ENCODE assay signal across 11 mouse cellular contexts in genomic region chr5:137775587-137776290, GRCm38 (mm10). TPM values are rescaled to one million over a fixed set of nuclear protein-coding genes. Genes with fewer than 3 reads are reported as not detected.
DNase-seq lines count a peak whose midpoint lies in the region; ATAC-seq and TF ChIP-seq lines count a peak whose summit lies in the region.
"Had no signal": no experiment of that assay in that cellular context is flagged by ENCODE, and none has a peak within 500 bp of the region (broad histone marks: within the 10 kb centered on the region; RNA-seq: fewer than 3 reads in every experiment).

No protein-coding gene starts in this region.

- no peak for ATAC-seq in embryonic facial prominence, embryonic 12.5 days (ENCODE audit: insufficient number of reproducible peaks, insufficient read depth, low FRiP score, low TSS enrichment)
- ATAC-seq in intestine, embryonic 14.5 days (replicated peaks; ENCODE audit: low FRiP score, low TSS enrichment, low read depth): no peak
- ATAC-seq in intestine, postnatal 0 days: no peak
- no peak for ATAC-seq in lung, postnatal 0 days
- no peak for ATAC-seq in stomach, embryonic 14.5 days (ENCODE audit: insufficient number of reproducible peaks, insufficient read depth, low FRiP score, low read depth)

- no peak overlapping the region for H3K27ac ChIP-seq in embryonic facial prominence, embryonic 12.5 days
- no peak overlapping the region for H3K27ac ChIP-seq in embryonic facial prominence, embryonic 10.5 days (replicated peaks)
- H3K27ac ChIP-seq in intestine, embryonic 14.5 days (ENCODE audit: low read depth): 0 out of 2 replicates have a peak overlapping the region, but pooled peaks have one; percentile 33
- no peak overlapping the region; the same call in 1 of the 2 replicates for H3K27ac ChIP-seq in intestine, postnatal 0 days (ENCODE audit: low read depth, low read length)
- H3K27ac ChIP-seq in lung, postnatal 0 days (ENCODE audit: low read length): 0 out of 2 replicates have a peak overlapping the region, but pooled peaks have one; percentile 26
- H3K27ac ChIP-seq in stomach, embryonic 14.5 days (ENCODE audit: low read length): peak overlapping the region; percentile 40; the same call in 1 of the 2 replicates
- H3K27ac ChIP-seq: layer of hippocampus, adult 2 months; neural tube, embryonic 15.5 days had no signal

- no peak for DNase-seq in embryonic facial prominence, embryonic 10.5 days (ENCODE audit: low spot score)
- DNase-seq in intestine, embryonic 14.5 days (ENCODE audit: low spot score): no peak
- no peak for DNase-seq in lung, postnatal 0 days (ENCODE audit: low spot score)
- DNase-seq in lung, postnatal 36 days: no peak
- no peak for DNase-seq in left cerebral cortex, postnatal 4 days
- DNase-seq: heart, adult 18-20 months had no signal

- TF ChIP-seq EP300 in lung, postnatal 0 days (IDR thresholded peaks at IDR 0.05): no peak

- 0 out of 2 replicates have a peak overlapping the region, but pooled peaks have one; percentile 7 for H3K9ac ChIP-seq in embryonic facial prominence, embryonic 12.5 days
- no peak overlapping the region for H3K9ac ChIP-seq in intestine, embryonic 14.5 days (ENCODE audit: low read length)
- H3K9ac ChIP-seq in intestine, postnatal 0 days (ENCODE audit: low read depth, low read length): no peak overlapping the region
- no peak overlapping the region for H3K9ac ChIP-seq in lung, postnatal 0 days (replicated peaks; ENCODE audit: low read depth)
- H3K9ac ChIP-seq in stomach, embryonic 14.5 days (replicated peaks; ENCODE audit: low read depth, low read length): no peak overlapping the region
- H3K9ac ChIP-seq: neural tube, embryonic 15.5 days had no signal

- H3K4me3 ChIP-seq in embryonic facial prominence, embryonic 12.5 days: no peak overlapping the region
- no peak overlapping the region for H3K4me3 ChIP-seq in embryonic facial prominence, embryonic 10.5 days
- no peak overlapping the region for H3K4me3 ChIP-seq in intestine, embryonic 14.5 days (ENCODE audit: low read depth, low read length)
- H3K4me3 ChIP-seq in intestine, postnatal 0 days (ENCODE audit: low read depth, low read length): no peak overlapping the region
- no peak overlapping the region for H3K4me3 ChIP-seq in lung, postnatal 0 days (ENCODE audit: low read depth, low read length)
- no peak overlapping the region for H3K4me3 ChIP-seq in stomach, embryonic 14.5 days (ENCODE audit: low read depth, low read length)
- H3K4me3 ChIP-seq: layer of hippocampus, adult 2 months; neural tube, embryonic 15.5 days had no signal

- H3K9me3 ChIP-seq in embryonic facial prominence, embryonic 12.5 days: no peaks in the 10 kb centered on the region
- H3K9me3 ChIP-seq in embryonic facial prominence, embryonic 10.5 days: no peaks in the 10 kb centered on the region
- H3K9me3 ChIP-seq in intestine, embryonic 14.5 days (ENCODE audit: control insufficient read depth, low read length): no peaks in the 10 kb centered on the region
- no peaks in the 10 kb centered on the region for H3K9me3 ChIP-seq in intestine, postnatal 0 days (ENCODE audit: control insufficient read depth)
- no peaks in the 10 kb centered on the region for H3K9me3 ChIP-seq in lung, postnatal 0 days (ENCODE audit: low read length)
- H3K9me3 ChIP-seq in stomach, embryonic 14.5 days (ENCODE audit: control insufficient read depth, low read depth, low read length): no peaks in the 10 kb centered on the region
- H3K9me3 ChIP-seq: neural tube, embryonic 15.5 days had no signal

- 86% methylated on average over 2 of the region's 2 CpGs for WGBS in embryonic facial prominence, embryonic 12.5 days
- 85% methylated on average over 2 of the region's 2 CpGs for WGBS in embryonic facial prominence, embryonic 10.5 days
- 83% methylated on average over 2 of the region's 2 CpGs for WGBS in intestine, embryonic 14.5 days
- WGBS in intestine, postnatal 0 days: 90% methylated on average over 2 of the region's 2 CpGs
- WGBS in lung, postnatal 0 days: 94% methylated on average over 2 of the region's 2 CpGs
- 87% methylated on average over 2 of the region's 2 CpGs for WGBS in stomach, embryonic 14.5 days

- TF ChIP-seq CTCF in intestine, postnatal 0 days (IDR thresholded peaks at IDR 0.05; ENCODE audit: low read depth): no peak
- no peak for TF ChIP-seq CTCF in lung, postnatal 0 days (IDR thresholded peaks at IDR 0.05)

- H3K36me3 ChIP-seq in embryonic facial prominence, embryonic 12.5 days: peaks cover 7% of the 10 kb centered on the region; the same call in 1 of the 2 replicates
- H3K36me3 ChIP-seq in embryonic facial prominence, embryonic 10.5 days (replicated peaks): peaks cover 8% of the 10 kb centered on the region
- peaks cover 8% of the 10 kb centered on the region for H3K36me3 ChIP-seq in intestine, embryonic 14.5 days (ENCODE audit: control insufficient read depth, insufficient read depth, low read length)
- H3K36me3 ChIP-seq in intestine, postnatal 0 days (ENCODE audit: control insufficient read depth, insufficient read depth): 0 out of 2 replicates have a peak, but pooled peaks cover 3% of the 10 kb centered on the region
- H3K36me3 ChIP-seq in lung, postnatal 0 days (ENCODE audit: insufficient read depth, low read length): peaks cover 7% of the 10 kb centered on the region; the same call in 1 of the 2 replicates
- H3K36me3 ChIP-seq in stomach, embryonic 14.5 days (ENCODE audit: control insufficient read depth, insufficient read depth, low read length): peaks cover 3% of the 10 kb centered on the region; the same call in 1 of the 2 replicates

- H3K27me3 ChIP-seq in embryonic facial prominence, embryonic 12.5 days: no peaks in the 10 kb centered on the region
- no peaks in the 10 kb centered on the region for H3K27me3 ChIP-seq in embryonic facial prominence, embryonic 10.5 days (replicated peaks; ENCODE audit: low read depth, poor library complexity, severe bottlenecking)
- no peaks in the 10 kb centered on the region for H3K27me3 ChIP-seq in intestine, embryonic 14.5 days (replicated peaks; ENCODE audit: control insufficient read depth, insufficient read depth, low read length)
- H3K27me3 ChIP-seq in intestine, postnatal 0 days (replicated peaks; ENCODE audit: control insufficient read depth, insufficient read depth, low read length): no peaks in the 10 kb centered on the region
- no peaks in the 10 kb centered on the region for H3K27me3 ChIP-seq in lung, postnatal 0 days (replicated peaks; ENCODE audit: insufficient read depth, low read length)
- H3K27me3 ChIP-seq in stomach, embryonic 14.5 days (ENCODE audit: control insufficient read depth, insufficient read depth, low read length): no peaks in the 10 kb centered on the region
- H3K27me3 ChIP-seq: neural tube, embryonic 15.5 days had no signal

- intact Hi-C loops in left cerebral cortex, postnatal 4 days (cut with DNase I): no loop called here

- H3K4me1 ChIP-seq in embryonic facial prominence, embryonic 12.5 days: peaks cover 23% of the 10 kb centered on the region
- peaks cover 28% of the 10 kb centered on the region for H3K4me1 ChIP-seq in embryonic facial prominence, embryonic 10.5 days
- H3K4me1 ChIP-seq in intestine, embryonic 14.5 days (replicated peaks; ENCODE audit: control insufficient read depth, insufficient read depth, low read length): peaks cover 15% of the 10 kb centered on the region
- H3K4me1 ChIP-seq in intestine, postnatal 0 days (replicated peaks; ENCODE audit: control insufficient read depth, insufficient read depth, low read length): peaks cover 4% of the 10 kb centered on the region
- H3K4me1 ChIP-seq in lung, postnatal 0 days (ENCODE audit: insufficient read depth, low read depth, low read length): peaks cover 8% of the 10 kb centered on the region; the same call in 1 of the 2 replicates
- peaks cover 10% of the 10 kb centered on the region for H3K4me1 ChIP-seq in stomach, embryonic 14.5 days (ENCODE audit: control insufficient read depth, insufficient read depth, low read length)

- H3K4me2 ChIP-seq in embryonic facial prominence, embryonic 12.5 days (replicated peaks): no peak overlapping the region
- H3K4me2 ChIP-seq in intestine, embryonic 14.5 days (ENCODE audit: low read length): no peak overlapping the region
- H3K4me2 ChIP-seq in intestine, postnatal 0 days (replicated peaks; ENCODE audit: low read depth): no peak overlapping the region
- H3K4me2 ChIP-seq in lung, postnatal 0 days (replicated peaks; ENCODE audit: low read depth, low read length): no peak overlapping the region
- no peak overlapping the region for H3K4me2 ChIP-seq in stomach, embryonic 14.5 days (replicated peaks; ENCODE audit: low read depth, low read length)
- H3K4me2 ChIP-seq: neural tube, embryonic 15.5 days had no signal

RNA-seq across cellular contexts. Expression of gene Ppp1r35, which starts 2.9 kb away (rescaled TPM):
- polyA plus RNA-seq in embryonic facial prominence, embryonic 12.5 days (2016; fragmentation: Nextera tagmentation; extraction: Ambion mirVana): 51.3 and 51.9 TPM in 2 replicates
- polyA plus RNA-seq in embryonic facial prominence, embryonic 10.5 days (2016; fragmentation: Nextera tagmentation; extraction: Ambion mirVana): 47.9 and 49.1 TPM in 2 replicates
- 25.5 and 35.4 TPM in 2 replicates for polyA plus RNA-seq in intestine, embryonic 14.5 days (2014; fragmentation: Nextera tagmentation; extraction: Ambion mirVana)
- 29.0 and 30.8 TPM in 2 replicates for polyA plus RNA-seq in intestine, postnatal 0 days (2015; fragmentation: Nextera tagmentation; extraction: Ambion mirVana)
- 28.8 and 29.8 TPM in 2 replicates for polyA plus RNA-seq in lung, postnatal 0 days (2015; fragmentation: Nextera tagmentation; extraction: Ambion mirVana)
- polyA plus RNA-seq in stomach, embryonic 14.5 days (2014; fragmentation: Nextera tagmentation; extraction: Ambion mirVana): 32.7 and 38.1 TPM in 2 replicates
- total RNA-seq in left cerebral cortex, postnatal 4 days (2021): 10 to 100 TPM; 28.4 to 38.6 TPM

RNA-seq across cellular contexts. Expression of gene Mepce, which starts 11.7 kb away (rescaled TPM):
- polyA plus RNA-seq in embryonic facial prominence, embryonic 12.5 days (2016; fragmentation: Nextera tagmentation; extraction: Ambion mirVana): 14.5 and 15.8 TPM in 2 replicates
- 9.1 and 11.5 TPM in 2 replicates for polyA plus RNA-seq in embryonic facial prominence, embryonic 10.5 days (2016; fragmentation: Nextera tagmentation; extraction: Ambion mirVana)
- 12.1 and 15.4 TPM in 2 replicates for polyA plus RNA-seq in intestine, embryonic 14.5 days (2014; fragmentation: Nextera tagmentation; extraction: Ambion mirVana)
- 10.3 and 10.8 TPM in 2 replicates for polyA plus RNA-seq in intestine, postnatal 0 days (2015; fragmentation: Nextera tagmentation; extraction: Ambion mirVana)
- polyA plus RNA-seq in lung, postnatal 0 days (2015; fragmentation: Nextera tagmentation; extraction: Ambion mirVana): 12.2 and 13.7 TPM in 2 replicates
- polyA plus RNA-seq in stomach, embryonic 14.5 days (2014; fragmentation: Nextera tagmentation; extraction: Ambion mirVana): 13.6 and 17.6 TPM in 2 replicates
- total RNA-seq in left cerebral cortex, postnatal 4 days (2021): 10 to 100 TPM; 32.9 to 35.2 TPM

RNA-seq across cellular contexts. Expression of gene Zcwpw1, which starts 11.9 kb away (rescaled TPM):
- 38.2 and 39.3 TPM in 2 replicates for polyA plus RNA-seq in embryonic facial prominence, embryonic 12.5 days (2016; fragmentation: Nextera tagmentation; extraction: Ambion mirVana)
- polyA plus RNA-seq in embryonic facial prominence, embryonic 10.5 days (2016; fragmentation: Nextera tagmentation; extraction: Ambion mirVana): 14.5 and 17.5 TPM in 2 replicates
- 14.4 and 17.9 TPM in 2 replicates for polyA plus RNA-seq in intestine, embryonic 14.5 days (2014; fragmentation: Nextera tagmentation; extraction: Ambion mirVana)
- polyA plus RNA-seq in intestine, postnatal 0 days (2015; fragmentation: Nextera tagmentation; extraction: Ambion mirVana): 3.3 and 3.5 TPM in 2 replicates
- polyA plus RNA-seq in lung, postnatal 0 days (2015; fragmentation: Nextera tagmentation; extraction: Ambion mirVana): 2.4 and 4.3 TPM in 2 replicates
- polyA plus RNA-seq in stomach, embryonic 14.5 days (2014; fragmentation: Nextera tagmentation; extraction: Ambion mirVana): 22.3 and 23.3 TPM in 2 replicates
- 1 to 10 TPM; 5.4 to 6.1 TPM for total RNA-seq in left cerebral cortex, postnatal 4 days (2021)

RNA-seq across cellular contexts. Expression of gene Tsc22d4, which starts 30.2 kb away (rescaled TPM):
- polyA plus RNA-seq in embryonic facial prominence, embryonic 12.5 days (2016; fragmentation: Nextera tagmentation; extraction: Ambion mirVana): 129 and 133 TPM in 2 replicates
- 89.8 and 94.3 TPM in 2 replicates for polyA plus RNA-seq in embryonic facial prominence, embryonic 10.5 days (2016; fragmentation: Nextera tagmentation; extraction: Ambion mirVana)
- 121 and 125 TPM in 2 replicates for polyA plus RNA-seq in intestine, embryonic 14.5 days (2014; fragmentation: Nextera tagmentation; extraction: Ambion mirVana)
- polyA plus RNA-seq in intestine, postnatal 0 days (2015; fragmentation: Nextera tagmentation; extraction: Ambion mirVana): 111 and 119 TPM in 2 replicates
- polyA plus RNA-seq in lung, postnatal 0 days (2015; fragmentation: Nextera tagmentation; extraction: Ambion mirVana): 119 and 129 TPM in 2 replicates
- 118 and 132 TPM in 2 replicates for polyA plus RNA-seq in stomach, embryonic 14.5 days (2014; fragmentation: Nextera tagmentation; extraction: Ambion mirVana)
- total RNA-seq in left cerebral cortex, postnatal 4 days (2021): 10 to 100 TPM; 61.6 to 71.9 TPM

RNA-seq across cellular contexts. Expression of gene Nyap1, which starts 34.3 kb away (rescaled TPM):
- polyA plus RNA-seq in embryonic facial prominence, embryonic 12.5 days (2016; fragmentation: Nextera tagmentation; extraction: Ambion mirVana): 3.7 and 4.6 TPM in 2 replicates
- 3.0 and 3.6 TPM in 2 replicates for polyA plus RNA-seq in embryonic facial prominence, embryonic 10.5 days (2016; fragmentation: Nextera tagmentation; extraction: Ambion mirVana)
- 1.5 and 1.9 TPM in 2 replicates for polyA plus RNA-seq in intestine, embryonic 14.5 days (2014; fragmentation: Nextera tagmentation; extraction: Ambion mirVana)
- polyA plus RNA-seq in intestine, postnatal 0 days (2015; fragmentation: Nextera tagmentation; extraction: Ambion mirVana): 1.6 and 2.0 TPM in 2 replicates
- 0.51 and 0.65 TPM in 2 replicates for polyA plus RNA-seq in lung, postnatal 0 days (2015; fragmentation: Nextera tagmentation; extraction: Ambion mirVana)
- 1.0 and 1.4 TPM in 2 replicates for polyA plus RNA-seq in stomach, embryonic 14.5 days (2014; fragmentation: Nextera tagmentation; extraction: Ambion mirVana)
- 100 to 1,000 TPM; 195 to 197 TPM for total RNA-seq in left cerebral cortex, postnatal 4 days (2021)

Comparison
In these comparisons a context has a peak if more than half of its experiments do, and no peak if none do; other contexts are left out.
1. H3K27ac ChIP-seq: peak in intestine, embryonic 14.5 days (single experiment), lung, postnatal 0 days (single experiment) and stomach, embryonic 14.5 days (single experiment); none in embryonic facial prominence, embryonic 12.5 days (single experiment), embryonic facial prominence, embryonic 10.5 days (single experiment) and intestine, postnatal 0 days (single experiment).